ENCODE assay signal across 9 mouse cellular contexts in genomic region chr12:86816171-86816701, GRCm38 (mm10).
A peak's percentile ranks its signal among the peaks of the same experiment; 100 is the strongest.
DNase-seq lines count a peak whose midpoint lies in the region; ATAC-seq lines count a peak whose summit lies in the region.
"Had no signal": no experiment of that assay in that cellular context is flagged by ENCODE, and none has a peak within 500 bp of the region (broad histone marks: within the 10 kb centered on the region; RNA-seq: fewer than 3 reads in every experiment).

No protein-coding gene starts in this region.

- H3K4me1 ChIP-seq in forebrain, embryonic 12.5 days: peaks cover 69% of the 10 kb centered on the region
- peaks cover 50% of the 10 kb centered on the region for H3K4me1 ChIP-seq in heart, embryonic 16.5 days (ENCODE audit: control insufficient read depth, insufficient read depth, low read length)
- H3K4me1 ChIP-seq in limb, embryonic 11.5 days (ENCODE audit: control insufficient read depth, insufficient read depth, low read length): peaks cover 27% of the 10 kb centered on the region
- H3K4me1 ChIP-seq in neural tube, embryonic 14.5 days (ENCODE audit: control insufficient read depth, insufficient read depth, low read length): peaks cover 41% of the 10 kb centered on the region

- H3K9me3 ChIP-seq in forebrain, embryonic 12.5 days: no peaks in the 10 kb centered on the region
- no peaks in the 10 kb centered on the region for H3K9me3 ChIP-seq in heart, embryonic 16.5 days (replicated peaks; ENCODE audit: control insufficient read depth, low read length)
- H3K9me3 ChIP-seq in limb, embryonic 11.5 days (ENCODE audit: control insufficient read depth, low read length): no peaks in the 10 kb centered on the region
- no peaks in the 10 kb centered on the region for H3K9me3 ChIP-seq in neural tube, embryonic 14.5 days (ENCODE audit: control insufficient read depth, low read length)

- 0% methylated on average over 6 of the region's 6 CpGs for WGBS in forebrain, embryonic 12.5 days
- WGBS in heart, embryonic 16.5 days: 13% methylated on average over 6 of the region's 6 CpGs
- WGBS in limb, embryonic 11.5 days: 0% methylated on average over 6 of the region's 6 CpGs
- WGBS in neural tube, embryonic 14.5 days: 2% methylated on average over 6 of the region's 6 CpGs

- H3K36me3 ChIP-seq in forebrain, embryonic 12.5 days (replicated peaks): no peaks in the 10 kb centered on the region
- H3K36me3 ChIP-seq in heart, embryonic 16.5 days (ENCODE audit: control insufficient read depth, insufficient read depth): no peaks in the 10 kb centered on the region
- H3K36me3 ChIP-seq in limb, embryonic 11.5 days (ENCODE audit: control insufficient read depth, insufficient read depth, low read length): no peaks in the 10 kb centered on the region
- H3K36me3 ChIP-seq in neural tube, embryonic 14.5 days (ENCODE audit: control insufficient read depth, insufficient read depth, low read length): no peaks in the 10 kb centered on the region

- peak overlapping the region; percentile 29; the same call in 1 of the 2 replicates for H3K9ac ChIP-seq in forebrain, embryonic 12.5 days
- H3K9ac ChIP-seq in heart, embryonic 16.5 days (ENCODE audit: low read length): peak overlapping the region; percentile 64
- no peak overlapping the region for H3K9ac ChIP-seq in limb, embryonic 11.5 days (ENCODE audit: low read length)
- H3K9ac ChIP-seq in neural tube, embryonic 14.5 days (replicated peaks; ENCODE audit: low read depth, low read length): no peak overlapping the region; the same call in 1 of the 2 replicates

- peak overlapping the region; percentile 31 for H3K4me2 ChIP-seq in forebrain, embryonic 12.5 days
- peak overlapping the region; percentile 32 for H3K4me2 ChIP-seq in heart, embryonic 16.5 days (ENCODE audit: low read depth, low read length)
- H3K4me2 ChIP-seq in limb, embryonic 11.5 days (ENCODE audit: low read depth, severe bottlenecking): peak overlapping the region; percentile 1; the same call in 1 of the 2 replicates
- 0 out of 2 replicates have a peak overlapping the region, but pooled peaks have one; percentile 1 for H3K4me2 ChIP-seq in neural tube, embryonic 14.5 days (ENCODE audit: low read depth, low read length)

- H3K4me3 ChIP-seq in forebrain, embryonic 12.5 days (replicated peaks): no peak overlapping the region
- H3K4me3 ChIP-seq in heart, embryonic 16.5 days (ENCODE audit: low read length): no peak overlapping the region
- no peak overlapping the region for H3K4me3 ChIP-seq in limb, embryonic 11.5 days (ENCODE audit: low read depth, low read length)
- no peak overlapping the region for H3K4me3 ChIP-seq in neural tube, embryonic 14.5 days (ENCODE audit: low read depth, low read length)

- peak; percentile 71 for DNase-seq in cerebellum, adult 9-11 months
- DNase-seq in cerebellum, adult 11 months: no peak
- DNase-seq in MEL-GATA-1-ER (ENCODE audit: extremely low read depth, low read depth): peak; percentile 69
- peak; percentile 83 for DNase-seq in limb, embryonic 11.5 days (ENCODE audit: low spot score)

- peak overlapping the region; percentile 96 for H3K27ac ChIP-seq in forebrain, embryonic 12.5 days
- peak overlapping the region; percentile 98 for H3K27ac ChIP-seq in heart, embryonic 16.5 days (ENCODE audit: low read length)
- peak overlapping the region; percentile 85 for H3K27ac ChIP-seq in limb, embryonic 11.5 days (replicated peaks; ENCODE audit: low read depth, low read length)
- peak overlapping the region; percentile 97 for H3K27ac ChIP-seq in neural tube, embryonic 14.5 days (ENCODE audit: low read depth, low read length)

- no peaks in the 10 kb centered on the region for H3K27me3 ChIP-seq in forebrain, embryonic 12.5 days
- H3K27me3 ChIP-seq in heart, embryonic 16.5 days (ENCODE audit: control insufficient read depth, insufficient read depth, low read length): no peaks in the 10 kb centered on the region
- no peaks in the 10 kb centered on the region for H3K27me3 ChIP-seq in limb, embryonic 11.5 days (ENCODE audit: control insufficient read depth, insufficient read depth, low read length)
- H3K27me3 ChIP-seq in neural tube, embryonic 14.5 days (ENCODE audit: control insufficient read depth, insufficient read depth, low read length): no peaks in the 10 kb centered on the region
- H3K27me3 ChIP-seq: CH12.LX had no signal

- peak; percentile 85 for ATAC-seq in forebrain, embryonic 12.5 days (ENCODE audit: low FRiP score)
- ATAC-seq in heart, embryonic 16.5 days (replicated peaks; ENCODE audit: extremely low read depth, insufficient read depth, low FRiP score): peak; percentile 72
- peak; percentile 76 for ATAC-seq in limb, embryonic 11.5 days (ENCODE audit: insufficient number of reproducible peaks, low FRiP score, low TSS enrichment, low read depth)
- peak; percentile 90 for ATAC-seq in neural tube, embryonic 14.5 days (ENCODE audit: low read depth)
- no peak for ATAC-seq in CD4-positive, CD25-positive, alpha-beta regulatory T cell, adult 4 months

Comparison
In these comparisons a context has a peak if more than half of its experiments do, and no peak if none do; other contexts are left out.
1. H3K9ac ChIP-seq: peak in forebrain, embryonic 12.5 days (single experiment) and heart, embryonic 16.5 days (single experiment); none in limb, embryonic 11.5 days (single experiment) and neural tube, embryonic 14.5 days (single experiment).
2. Peak in every context shown above with its lines, with median percentiles within 50 percentile points of each other: H3K27ac ChIP-seq and H3K4me2 ChIP-seq.